Mouse (Mus musculus) neutrophil, adult 65 days (primary cell): ENCODE results near the gene Tmem126a. TPM values are rescaled to one million over a fixed set of nuclear protein-coding genes. Genes with fewer than 3 reads are reported as not detected.

Experiments used
- total RNA-seq: library from RNA; stranded (reverse); gene quantifications from 2 replicates; pipeline ENCODE4 v1.2.4, GENCODE M21; 2023

The Tmem126a gene
- 8.1 and 12.8 TPM in 2 replicates for total RNA-seq

GRCm38 (mm10) chr7:90456845-90457468 is at the start of gene Tmem126a:
Gene Tmem126a, minus strand, starts transcription at chr7:90457229.

GRCm38 (mm10) chr7:90476313-90477245 is 19.6 kb upstream of the Tmem126a start, which contains the start of gene Dlg2:
Gene Dlg2, plus strand, starts transcription at chr7:90476672.

GRCm38 (mm10) chr7:90475793-90476312 is 18.8 kb upstream of the Tmem126a start, which contains the start of gene Tmem126b:
Gene Tmem126b, minus strand, starts transcription at chr7:90476001.

GRCm38 (mm10) chr7:90442518-90443080 is 14.4 kb downstream of the Tmem126a start, which contains the start of gene Crebzf:
Gene Crebzf, plus strand, starts transcription at chr7:90442729.

GRCm38 (mm10) chr7:90426020-90427001 is 30.7 kb downstream of the Tmem126a start, which contains the start of gene Ccdc89:
Gene Ccdc89, plus strand, starts transcription at chr7:90426577.

Other genes with a start within 250 kb of the Tmem126a start
- not detected in 2 replicates for gene Ccdc83, start 191.5 kb downstream of the Tmem126a start, total RNA-seq
- 0.41 and 0.63 TPM in 2 replicates for gene Sytl2, start 155.0 kb downstream of the Tmem126a start, total RNA-seq
- gene Ccdc89, start 30.7 kb downstream of the Tmem126a start, total RNA-seq, result not detected in 2 replicates
- 36.8 and 56.4 TPM in 2 replicates for gene Crebzf, start 14.5 kb downstream of the Tmem126a start, total RNA-seq
- gene Tmem126b, start 18.8 kb upstream of the Tmem126a start, total RNA-seq, result 2.9 and 3.3 TPM in 2 replicates
- gene Dlg2, start 19.4 kb upstream of the Tmem126a start, total RNA-seq, result 0.64 and 0.95 TPM in 2 replicates